Mouse (Mus musculus) layer of hippocampus, postnatal 36 days (tissue): ENCODE measurements around the gene AC124502.3. TPM values are rescaled to one million over a fixed set of nuclear protein-coding genes. Genes with fewer than 3 reads are reported as not detected.

Experiments used
- DNase-seq, 2 experiments: peaks; one replicate each; pipeline ENCODE4 v3.0.0; 2022
- total RNA-seq, 2 experiments: library from RNA; stranded (reverse); gene quantifications; 2 replicates each; pipeline ENCODE4 v1.2.3; 2021

AC124502.3 gene
- total RNA-seq, 2 experiments from 2014 or later: 4.5 to 5.0 TPM

DNA sequence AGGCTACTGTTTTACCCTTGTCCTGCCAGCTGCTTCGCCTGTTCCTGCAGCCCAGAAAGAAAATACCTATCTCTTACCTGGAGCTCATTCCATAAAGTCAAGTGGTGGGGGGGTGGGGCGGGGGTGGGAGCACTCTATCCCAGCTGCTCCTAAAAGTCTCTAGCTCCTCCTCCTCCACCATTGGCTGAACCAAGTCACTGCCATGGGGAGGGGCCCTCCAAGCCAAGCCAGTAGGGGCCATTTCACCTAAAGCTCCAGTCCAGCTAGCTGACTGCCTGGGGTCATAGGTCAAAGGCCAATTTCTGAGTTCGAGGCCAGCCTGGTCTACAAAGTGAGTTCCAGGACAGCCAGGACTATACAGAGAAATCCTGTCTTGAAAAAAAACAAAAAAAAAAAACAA lies 6.0 kb upstream of the AC124502.3 start:
- DNase-seq: no peak

DNA sequence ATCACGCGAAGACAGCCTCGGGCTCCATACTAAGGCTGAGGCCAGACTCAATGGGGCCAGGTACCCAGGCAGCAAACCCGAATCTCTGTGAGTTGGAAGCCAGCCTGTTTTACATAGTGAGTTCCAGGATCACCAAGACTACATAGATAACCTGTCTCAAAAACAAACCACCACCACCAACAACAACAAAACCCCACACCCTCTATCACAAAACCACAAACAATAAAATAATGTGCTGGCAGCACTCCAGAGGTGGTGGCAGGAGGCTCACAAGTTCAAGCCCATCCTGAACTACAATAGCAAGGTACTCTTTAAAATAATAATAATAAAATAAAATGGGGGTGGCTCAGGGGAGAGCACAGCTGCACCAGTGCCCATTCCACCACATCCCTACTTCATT lies 2.1 kb upstream of the AC124502.3 start:
- no peak for DNase-seq

DNA sequence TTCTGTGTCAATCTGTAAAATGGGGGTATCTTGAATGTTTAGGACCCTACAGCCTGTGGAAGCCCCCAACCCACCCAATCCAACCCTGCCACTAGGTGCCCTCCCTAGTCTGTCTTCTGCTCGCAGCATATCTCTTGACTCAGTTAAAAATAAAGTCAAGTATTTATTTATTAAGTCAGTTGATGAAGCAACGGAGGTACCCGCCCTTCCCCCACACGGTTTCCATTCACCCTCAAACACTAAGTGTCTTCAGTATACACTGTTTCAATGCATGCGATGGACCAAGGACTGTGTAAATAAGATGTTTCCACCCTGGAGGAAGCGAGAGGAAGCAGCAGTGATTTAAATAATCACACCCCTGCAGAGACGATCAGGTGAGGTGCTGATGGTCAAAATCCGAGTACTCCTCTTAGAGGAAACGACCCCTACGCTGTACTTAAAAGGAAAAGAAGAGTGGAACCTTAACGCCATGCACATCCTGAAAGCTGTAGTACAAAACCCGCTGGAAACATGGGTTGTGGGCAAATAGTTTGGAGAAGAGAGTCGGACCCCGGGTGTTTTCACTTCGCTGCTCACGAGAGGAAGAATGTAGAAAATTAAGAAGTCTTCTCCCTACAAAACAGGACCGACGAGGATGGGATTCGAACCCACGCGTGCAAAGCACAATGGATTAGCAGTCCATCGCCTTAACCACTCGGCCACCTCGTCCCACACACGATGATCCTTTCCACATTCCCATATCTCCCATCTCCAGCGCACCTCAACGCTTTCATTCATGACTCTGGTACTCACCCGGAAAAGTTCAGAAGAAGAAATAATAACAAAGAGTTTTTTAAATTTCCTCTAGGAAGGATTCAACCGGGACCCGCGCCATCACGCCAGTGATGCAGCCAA lies 766 bp upstream of the AC124502.3 start:
- DNase-seq: peak; percentile 85 to 89

DNA sequence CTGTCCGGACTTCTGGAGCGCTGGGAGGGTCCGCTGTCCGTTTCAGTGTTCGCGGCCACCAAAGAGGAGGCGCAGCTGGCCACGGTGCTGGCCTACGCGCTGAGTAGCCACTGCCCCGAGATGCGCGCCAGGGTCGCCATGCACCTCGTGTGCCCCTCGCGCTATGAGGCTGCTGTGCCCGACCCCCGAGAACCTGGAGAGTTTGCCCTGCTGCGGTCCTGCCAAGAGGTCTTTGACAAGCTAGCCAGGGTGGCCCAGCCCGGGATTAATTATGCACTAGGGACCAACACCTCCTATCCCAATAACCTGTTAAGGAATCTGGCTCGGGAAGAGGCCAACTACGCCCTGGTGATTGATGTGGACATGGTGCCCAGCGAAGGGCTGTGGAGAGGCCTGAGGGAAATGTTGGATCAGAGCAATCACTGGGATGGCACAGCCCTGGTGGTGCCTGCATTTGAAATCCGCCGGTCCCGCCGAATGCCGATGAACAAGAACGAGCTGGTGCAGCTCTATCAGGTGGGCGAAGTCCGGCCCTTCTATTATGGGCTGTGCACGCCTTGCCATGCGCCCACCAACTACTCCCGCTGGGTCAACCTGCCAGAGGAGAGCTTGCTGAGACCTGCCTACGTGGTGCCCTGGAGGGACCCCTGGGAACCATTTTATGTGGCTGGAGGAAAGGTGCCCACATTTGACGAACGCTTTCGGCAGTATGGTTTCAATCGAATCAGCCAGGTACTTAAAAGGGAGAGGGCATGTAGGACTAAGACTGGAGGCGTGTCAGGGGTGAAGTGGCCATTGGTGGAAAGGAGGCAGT lies 817 bp downstream of the AC124502.3 start:
- DNase-seq: no peak

DNA sequence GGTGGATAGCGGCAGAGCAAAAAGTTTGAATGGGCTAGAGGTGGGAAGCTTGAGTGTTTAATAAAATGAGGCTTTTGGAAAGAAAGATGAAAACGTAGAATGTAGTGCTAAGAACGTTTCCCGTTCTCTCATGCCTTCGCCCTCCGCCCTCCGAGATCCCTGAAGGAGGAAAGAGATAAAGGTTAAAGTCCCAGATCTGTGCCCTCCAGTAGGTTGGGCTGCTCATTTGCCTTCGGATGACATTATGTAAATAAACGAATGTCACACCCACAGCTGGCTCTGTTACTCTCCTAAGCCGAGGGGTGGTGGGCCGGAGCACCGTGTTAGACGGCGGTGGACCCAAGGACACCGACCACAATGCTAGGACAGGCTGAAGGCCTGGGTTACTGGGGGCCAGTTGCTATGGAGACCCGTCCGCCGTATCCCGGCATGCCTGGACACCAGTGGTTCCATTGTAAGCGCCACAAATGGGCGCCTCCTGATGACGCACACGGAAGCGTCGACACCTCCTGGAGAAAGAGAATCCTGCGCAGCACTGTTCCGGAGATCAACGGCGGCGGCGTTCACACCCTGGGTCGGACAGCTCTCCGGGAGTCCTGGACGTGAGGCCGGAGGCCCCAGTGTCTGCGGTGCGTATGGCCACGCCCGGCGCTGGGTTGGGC lies 2.3 kb downstream of the AC124502.3 start, which contains the start of gene Brms1:
TSS of gene Brms1 (plus strand) at position 493 of the 662 bp plus-strand sequence.
- DNase-seq: peak; percentile 91

DNA sequence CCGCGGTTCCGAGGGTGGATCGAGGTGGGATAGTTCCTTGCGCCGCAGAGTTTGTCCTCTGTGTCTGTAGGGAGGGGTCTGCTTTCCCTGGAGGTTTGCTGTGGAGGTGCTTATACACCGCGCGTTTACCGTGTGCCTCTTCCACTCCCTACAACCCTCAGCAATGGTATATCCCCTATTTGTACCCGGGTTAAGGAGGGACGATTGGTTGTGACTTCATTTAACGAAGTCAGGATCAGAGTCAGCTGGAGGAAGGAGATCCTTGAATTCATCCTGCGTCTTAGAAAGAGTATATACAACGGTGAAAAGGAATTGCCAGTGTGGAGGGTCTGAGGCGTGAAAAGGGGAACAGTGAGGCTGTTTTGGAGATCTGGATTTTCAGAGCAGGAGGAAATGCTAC lies 2.9 kb downstream of the AC124502.3 start:
- DNase-seq: no peak

DNA sequence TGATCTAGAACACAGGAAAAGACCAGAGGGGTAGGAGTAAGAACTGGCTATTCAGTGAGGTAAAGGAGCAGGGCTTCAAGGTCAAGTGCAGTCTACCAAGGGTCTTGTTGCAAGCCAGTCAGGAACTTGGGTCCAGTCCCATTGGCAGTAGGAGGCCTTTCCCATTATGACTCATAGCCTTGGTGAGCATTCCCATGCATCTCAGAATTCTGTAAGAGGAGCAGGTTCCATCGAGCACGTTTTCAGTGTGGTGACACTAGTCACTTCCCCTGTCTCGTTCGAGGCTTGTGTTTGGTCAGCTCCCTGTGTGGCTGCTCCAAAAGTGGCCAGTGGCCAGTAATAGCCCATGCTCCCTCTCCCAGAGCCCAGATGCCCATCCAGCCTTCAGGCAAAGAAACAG lies 6.8 kb downstream of the AC124502.3 start:
- DNase-seq: no peak

DNA sequence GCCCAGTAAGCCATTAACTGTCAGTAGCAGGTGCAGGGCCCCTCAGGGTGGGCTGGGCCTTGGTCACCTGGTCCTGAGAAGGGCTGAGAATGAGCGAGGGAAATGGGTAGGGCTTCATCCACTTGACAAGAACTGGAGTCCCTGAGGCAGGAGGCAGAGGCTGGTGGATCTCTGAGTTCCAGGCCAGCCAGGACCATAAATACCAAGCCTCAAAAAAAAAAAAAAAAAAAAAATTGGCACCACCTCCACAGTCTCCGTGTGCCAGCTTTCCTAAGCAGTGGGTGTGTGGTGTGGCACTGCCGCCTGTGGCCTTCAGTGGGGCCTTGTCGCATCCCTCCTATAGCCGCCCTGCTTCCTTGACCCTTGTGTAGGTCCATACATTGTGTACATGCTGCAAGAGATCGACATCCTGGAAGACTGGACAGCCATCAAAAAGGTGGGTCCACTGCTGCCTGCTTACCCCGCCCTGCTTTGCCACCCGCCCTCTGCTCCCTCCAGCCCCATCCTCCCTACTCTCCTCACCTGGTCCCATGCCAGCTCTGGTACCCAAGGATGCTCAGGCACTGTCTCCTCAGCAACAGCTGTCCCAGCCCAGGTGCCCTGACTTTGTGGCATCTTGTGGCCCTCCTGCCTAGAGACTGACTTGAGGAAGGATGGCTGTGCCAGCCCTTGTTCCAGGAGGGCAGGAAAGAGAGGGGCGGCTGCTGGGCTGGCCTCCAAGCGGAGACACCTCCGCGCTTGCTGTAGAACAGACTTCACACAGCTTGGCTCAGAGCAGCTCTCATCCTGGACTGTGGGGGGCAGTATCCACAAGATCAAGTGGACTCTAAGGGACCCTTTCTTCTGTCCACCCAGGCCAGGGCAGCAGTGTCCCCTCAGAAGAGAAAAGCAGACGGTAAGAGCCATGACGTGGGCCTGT lies 9.7 kb downstream of the AC124502.3 start:
- peak; percentile 70 to 74 for DNase-seq

DNA sequence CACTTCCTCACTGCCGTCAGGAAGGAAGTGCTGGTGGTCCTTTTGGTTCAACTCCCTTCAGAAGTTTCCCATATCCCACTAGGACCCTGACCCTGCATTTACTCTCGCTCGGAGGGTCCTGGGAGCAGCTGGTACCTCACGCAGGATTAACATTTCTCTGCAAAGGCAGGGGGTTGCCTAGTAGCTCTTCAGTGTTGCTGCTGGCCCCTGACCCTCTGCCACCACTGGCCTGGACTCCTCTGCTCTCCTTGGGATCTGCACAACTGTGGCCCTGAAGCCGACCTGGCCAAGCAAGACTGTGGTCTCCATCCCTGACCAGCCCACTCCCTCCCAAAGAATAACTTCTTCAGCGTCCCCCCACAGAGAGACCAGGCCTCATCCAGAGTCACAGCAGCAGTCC lies 10.6 kb downstream of the AC124502.3 start:
- no peak for DNase-seq

DNA sequence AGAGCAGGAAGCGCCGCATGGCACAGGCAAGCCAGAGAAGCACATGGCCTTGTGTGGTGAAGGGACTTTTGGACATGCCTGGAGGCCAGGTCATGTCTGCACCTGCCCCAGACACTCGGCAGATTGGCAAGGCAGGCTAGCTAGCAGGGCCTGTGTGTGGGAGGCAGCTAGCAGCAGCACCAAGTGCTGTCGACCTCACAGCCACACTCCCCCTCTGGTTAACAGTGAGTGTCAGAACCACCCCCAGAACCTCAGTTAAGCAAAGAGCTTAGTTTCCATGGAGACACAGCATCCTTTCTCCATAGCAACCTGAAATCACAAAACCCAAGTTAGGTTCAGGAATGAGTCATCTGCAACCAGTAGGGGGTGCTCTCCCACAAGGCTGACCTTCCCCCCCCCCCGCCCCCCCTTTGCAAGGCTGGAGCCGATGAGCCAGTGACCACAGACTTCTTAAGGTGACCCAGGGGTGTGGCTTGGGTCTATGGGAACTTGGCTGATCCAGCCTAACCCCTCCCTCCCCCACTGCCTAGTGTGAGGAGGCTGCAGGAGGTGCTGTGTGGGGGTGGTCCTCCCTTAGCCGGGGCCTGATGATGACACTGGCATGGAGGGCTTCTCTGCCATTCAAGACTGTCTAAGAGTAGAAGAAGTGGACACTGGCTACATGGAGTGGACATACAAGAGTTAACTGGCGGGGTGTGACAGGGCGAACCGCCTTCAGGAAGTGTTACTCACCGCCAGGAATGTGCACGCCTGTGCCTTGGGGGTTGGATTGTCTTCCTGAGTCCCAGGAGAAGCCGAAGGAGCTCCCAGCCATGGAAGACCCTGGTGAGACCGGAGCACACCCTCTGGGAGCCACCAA lies 11.6 kb downstream of the AC124502.3 start, which contains the start of gene Rin1:
TSS of gene Rin1 (plus strand) at position 435 of the 859 bp plus-strand sequence.
- peak; percentile 72 to 73 for DNase-seq

DNA sequence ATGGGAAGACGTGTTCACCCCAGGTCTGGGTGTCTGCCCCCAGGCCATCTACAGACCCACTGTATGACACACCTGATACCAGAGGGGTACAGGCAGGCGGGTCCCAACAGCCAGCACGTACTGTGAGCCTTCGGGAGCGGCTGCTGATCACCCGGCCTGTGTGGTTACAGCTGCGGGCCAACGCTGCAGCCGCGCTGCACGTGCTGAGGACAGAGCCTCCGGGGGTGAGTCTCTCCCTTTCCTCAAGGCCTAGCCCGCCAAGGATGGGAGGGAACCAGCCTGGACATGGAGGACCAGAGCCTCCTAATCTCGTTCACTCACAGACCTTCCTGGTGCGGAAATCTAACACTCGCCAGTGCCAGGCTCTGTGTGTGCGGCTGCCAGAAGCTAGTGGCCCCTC lies 12.3 kb downstream of the AC124502.3 start:
- no peak for DNase-seq

DNA sequence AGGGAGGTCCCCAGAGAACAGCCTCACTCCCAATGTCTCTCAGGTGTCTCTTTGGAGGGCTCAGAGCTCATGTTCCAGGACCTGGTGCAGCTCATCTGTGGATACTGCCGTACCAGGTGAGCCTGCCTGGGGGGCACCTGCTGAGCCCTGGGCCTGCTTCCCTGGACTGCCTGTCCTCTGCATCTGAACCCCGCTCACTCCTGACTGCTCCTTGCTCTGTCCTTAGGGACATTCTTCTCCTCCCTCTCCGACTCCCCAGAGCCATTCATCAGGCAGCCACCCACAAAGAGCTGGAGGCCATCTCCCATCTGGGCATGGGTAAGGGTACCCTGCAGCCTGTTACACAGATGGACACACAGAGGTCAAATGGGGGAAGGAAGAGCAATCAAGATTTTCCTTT lies 12.8 kb downstream of the AC124502.3 start:
- DNase-seq: no peak

DNA sequence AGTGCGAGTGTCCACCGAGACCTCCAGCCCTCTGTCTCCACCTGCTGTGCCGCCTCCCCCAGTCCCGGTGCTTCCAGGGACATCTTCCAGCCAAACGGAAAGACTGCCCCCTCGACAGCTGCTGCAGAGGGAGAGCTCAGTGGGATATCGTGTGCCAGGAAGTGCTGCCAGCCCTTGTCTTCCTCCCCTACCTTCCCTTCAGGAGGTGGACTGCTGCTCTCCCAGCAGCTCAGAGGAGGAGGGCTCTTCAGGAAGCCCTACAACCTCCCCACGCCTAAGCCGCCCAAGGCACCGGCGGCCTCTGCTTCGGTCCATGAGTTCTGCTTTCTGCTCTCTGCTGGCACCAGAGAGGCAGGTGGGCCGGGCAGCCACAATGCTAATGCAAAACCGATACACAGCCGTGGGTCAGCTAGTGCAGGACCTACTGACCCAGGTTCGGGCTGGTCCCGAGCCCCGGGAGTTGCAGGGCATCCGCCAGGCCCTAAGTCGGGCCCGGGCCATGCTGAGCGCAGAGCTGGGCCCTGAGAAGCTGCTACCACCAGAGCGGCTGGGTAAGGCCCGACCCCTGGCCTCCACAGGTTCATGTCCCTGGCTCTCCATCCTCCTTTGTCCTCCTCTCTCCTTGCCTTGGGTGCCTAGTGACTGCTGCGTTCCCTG lies 13.6 kb downstream of the AC124502.3 start:
- no peak for DNase-seq

DNA sequence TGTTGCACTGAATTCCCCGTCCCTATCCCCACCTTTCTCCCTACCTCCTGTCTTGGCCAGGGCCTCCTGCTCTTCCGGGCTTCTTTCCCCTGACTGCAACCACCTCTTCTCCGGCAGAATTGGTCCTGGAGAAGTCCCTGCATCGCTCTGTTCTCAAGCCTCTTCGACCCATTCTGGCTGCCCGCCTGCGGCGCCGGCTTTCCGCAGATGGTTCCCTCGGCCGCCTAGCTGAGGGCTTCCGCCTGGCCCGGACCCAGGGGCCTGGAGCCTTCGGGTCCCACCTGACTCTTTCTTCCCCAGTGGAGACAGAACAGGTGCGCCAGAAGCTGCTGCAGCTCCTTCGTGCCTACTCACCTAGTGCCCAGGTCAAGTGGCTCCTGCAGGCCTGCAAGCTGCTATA lies 14.2 kb downstream of the AC124502.3 start:
- DNase-seq: no peak

DNA sequence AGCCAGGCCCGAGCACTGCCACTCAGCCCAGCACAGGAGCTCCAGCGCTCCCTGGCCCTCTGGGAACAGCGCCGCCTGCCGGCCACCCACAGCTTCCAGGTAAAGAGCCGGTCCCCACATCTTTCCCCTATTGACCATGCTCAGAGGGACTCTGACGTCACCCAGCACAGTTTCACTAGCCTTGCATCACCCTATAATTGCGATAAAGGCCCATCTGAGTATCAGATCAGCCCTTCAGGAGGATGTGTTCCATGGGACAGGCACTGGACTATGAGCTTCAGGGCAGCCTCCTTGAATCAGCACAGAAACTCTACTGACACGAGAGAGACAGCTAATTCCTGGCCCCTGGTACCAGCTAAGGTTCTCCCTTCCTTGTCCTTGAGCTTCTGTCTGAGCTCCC lies 15.2 kb downstream of the AC124502.3 start:
- no peak for DNase-seq

DNA sequence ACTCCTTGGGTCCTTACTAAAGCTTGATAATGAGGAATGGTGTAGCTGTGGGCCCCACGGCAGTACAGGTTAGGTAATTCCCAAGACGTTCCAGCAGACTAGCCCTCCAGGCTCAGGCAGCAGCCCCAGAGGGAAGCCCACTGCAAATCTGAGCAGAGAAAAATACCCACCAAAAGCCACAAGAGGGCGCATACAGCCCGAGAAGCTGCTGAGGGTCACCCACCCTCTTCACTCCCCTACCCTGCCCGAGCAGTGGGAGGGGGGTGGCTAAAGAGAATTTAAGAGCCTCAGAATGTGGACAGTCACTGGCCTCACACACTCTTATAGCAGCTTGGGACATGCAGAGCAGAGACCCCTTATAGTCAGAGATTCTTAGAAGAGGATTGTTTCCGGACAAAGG lies 17.6 kb downstream of the AC124502.3 start:
- DNase-seq: no peak

DNA sequence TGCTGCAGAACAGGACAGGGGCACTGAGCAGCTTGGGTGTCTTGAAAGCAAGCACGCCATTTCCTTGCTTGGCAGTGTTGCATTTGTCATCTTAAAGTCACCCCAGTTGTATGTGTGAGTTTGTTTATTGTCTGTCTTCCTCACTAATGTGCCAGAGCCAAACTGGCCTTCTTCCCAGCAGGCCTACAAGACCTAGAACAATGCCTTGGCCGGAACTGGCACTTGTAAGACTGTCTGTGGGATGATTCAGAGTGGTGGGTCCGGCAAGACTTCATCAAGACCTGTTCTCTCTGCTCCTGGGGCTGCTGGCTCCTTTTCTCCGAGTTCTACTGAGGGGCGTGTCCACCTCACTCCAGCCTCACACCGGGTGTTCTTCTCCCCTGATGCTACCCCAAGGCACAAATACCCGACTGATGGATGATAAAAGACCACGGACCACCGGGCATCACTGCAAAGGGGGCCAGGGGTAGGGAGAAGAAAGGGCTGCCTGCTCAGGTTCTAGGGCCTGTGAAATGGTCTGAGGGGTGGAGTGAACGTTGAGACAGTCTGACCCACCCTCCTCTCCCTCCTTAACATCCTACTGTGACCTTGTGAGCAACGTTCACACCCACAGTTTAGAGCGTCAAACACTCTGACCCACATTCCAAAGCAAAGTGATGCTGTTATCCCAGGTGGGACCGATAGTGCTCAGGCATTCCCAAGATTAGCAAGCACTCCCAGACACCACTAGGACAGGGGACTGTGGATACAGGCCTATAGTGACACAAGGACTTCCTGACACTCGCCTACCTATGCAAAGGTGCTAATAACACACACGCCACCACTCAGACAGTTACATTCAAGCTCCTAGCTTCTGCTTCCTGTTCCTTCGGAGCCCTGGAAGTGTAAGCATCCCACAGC lies 19.4 kb downstream of the AC124502.3 start:
- no peak for DNase-seq

DNA sequence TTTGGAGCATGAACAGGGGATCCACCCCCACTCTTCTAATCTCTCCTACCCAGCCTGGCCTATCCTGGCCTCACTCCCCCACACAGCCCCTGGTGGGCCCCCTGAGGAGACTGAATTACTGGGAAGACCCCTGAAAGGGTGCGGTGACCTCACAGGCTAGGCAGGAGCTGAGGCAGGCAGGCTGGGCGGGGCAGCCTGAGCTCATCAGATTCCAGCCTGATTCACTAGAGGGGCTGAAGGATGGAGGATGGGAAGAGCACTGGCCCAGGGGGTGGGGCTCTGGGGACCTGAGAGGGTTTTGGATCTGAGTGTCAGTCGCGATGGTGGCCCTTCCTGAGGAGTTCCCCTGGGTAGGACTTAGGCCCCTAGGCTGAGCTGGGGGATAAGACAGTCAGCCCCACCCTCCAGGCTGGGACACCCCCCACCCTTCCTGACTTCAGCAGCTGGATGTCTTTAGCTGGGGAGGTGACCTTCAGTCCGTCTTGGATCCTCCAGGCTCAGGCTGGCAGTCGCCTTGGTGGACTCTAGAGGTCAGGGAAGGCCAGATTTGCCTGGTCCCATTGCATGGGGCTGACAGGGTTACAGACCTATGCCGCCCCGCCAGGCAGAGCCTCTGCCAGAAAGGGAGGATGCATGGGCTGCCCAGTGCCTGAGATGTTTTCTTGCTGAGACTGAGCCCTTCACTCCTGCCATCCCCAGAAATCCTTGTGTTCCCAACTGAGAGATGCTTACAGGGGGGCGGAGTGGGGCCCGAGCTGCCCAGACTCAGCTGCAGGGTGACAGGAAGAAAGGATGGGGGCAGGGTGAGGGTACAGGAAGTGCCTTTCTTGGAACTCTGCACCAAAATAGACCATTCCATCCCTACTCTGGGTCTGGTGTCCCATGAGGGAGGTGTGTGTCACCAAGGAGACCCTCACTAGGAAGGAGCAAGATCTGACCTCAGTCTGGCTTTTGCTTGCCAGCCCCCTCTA lies 20.4 kb downstream of the AC124502.3 start:
- no peak for DNase-seq
